Mouse (Mus musculus) neutrophil, adult 83 days (primary cell): Measurements from ENCODE around the gene Eif2b5. TPM values are rescaled to one million over a fixed set of nuclear protein-coding genes. Genes with fewer than 3 reads are reported as not detected.

ENCODE experiments used
- total RNA-seq, 2 experiments: library from RNA; stranded (reverse); gene quantifications; one replicate each; pipeline ENCODE4 v1.2.4; 2023

Gene Eif2b5
- 10 to 100 TPM; 22.6 to 22.8 TPM for total RNA-seq

DNA sequence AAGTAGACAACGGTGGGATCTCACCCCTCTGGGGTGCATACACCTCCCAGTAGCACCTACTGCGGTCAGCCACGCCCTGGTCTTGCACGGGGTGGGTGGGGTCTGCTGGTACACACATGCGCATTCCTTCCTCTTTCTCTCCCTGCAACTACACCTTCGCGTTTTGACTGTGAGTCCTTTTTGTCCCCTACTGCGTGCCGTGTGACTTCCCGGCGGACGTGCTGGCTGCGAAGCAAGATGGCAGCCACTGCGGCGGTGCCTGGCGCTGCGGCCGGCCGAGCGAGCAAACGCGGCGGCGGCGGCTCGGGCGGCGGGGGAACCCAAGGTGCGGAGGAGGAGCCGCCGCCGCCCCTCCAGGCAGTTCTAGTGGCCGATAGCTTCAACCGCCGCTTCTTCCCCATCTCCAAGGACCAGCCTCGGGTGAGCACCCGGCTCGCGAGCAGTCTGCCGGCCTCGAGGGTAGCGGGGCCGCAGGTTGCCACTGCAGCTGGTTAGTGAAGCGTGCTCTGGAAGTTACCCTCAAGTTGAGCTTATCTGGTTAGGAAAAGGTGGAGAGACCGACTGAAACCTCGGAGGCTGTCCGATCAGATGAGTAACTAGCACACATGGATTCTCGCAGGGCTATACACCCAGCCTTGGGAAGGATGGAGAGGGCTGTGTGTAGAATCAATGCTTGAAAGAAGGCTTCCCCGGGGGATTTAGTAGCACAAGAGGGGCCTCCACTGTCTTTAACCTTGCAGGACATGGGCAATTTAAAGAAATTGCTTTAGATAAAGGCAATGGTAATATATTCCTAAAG, at the start of gene Eif2b5:
TSS of gene Eif2b5 (plus strand) at position 141 of the 799 bp plus-strand sequence.

DNA sequence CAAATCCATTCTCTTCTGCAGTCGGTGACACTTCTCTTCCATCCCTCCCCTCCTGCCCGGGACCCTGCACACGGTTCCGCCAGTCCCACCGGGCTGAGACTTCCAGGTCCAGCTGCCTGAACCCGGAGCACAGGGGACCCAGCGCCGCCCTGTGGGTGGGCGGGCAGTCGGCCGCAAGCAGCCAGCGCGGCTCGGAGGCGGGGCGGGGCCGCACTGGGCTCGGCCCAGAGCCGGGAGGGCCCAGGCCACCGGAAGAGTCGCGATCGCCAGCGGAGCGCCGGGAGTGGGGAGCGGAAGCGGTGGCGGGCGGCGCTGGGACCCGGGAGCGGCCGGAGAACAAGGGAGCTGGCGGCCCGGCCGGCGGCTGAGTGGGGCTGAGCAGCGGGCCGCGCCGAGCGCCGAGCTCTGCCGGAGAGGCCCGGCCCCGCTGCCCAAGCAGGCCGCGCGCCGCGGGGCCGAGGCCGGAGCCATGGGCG, 18.1 kb downstream of the Eif2b5 start, which contains the start of gene Dvl3:
TSS of gene Dvl3 (plus strand) at position 257 of the 476 bp plus-strand sequence.

DNA sequence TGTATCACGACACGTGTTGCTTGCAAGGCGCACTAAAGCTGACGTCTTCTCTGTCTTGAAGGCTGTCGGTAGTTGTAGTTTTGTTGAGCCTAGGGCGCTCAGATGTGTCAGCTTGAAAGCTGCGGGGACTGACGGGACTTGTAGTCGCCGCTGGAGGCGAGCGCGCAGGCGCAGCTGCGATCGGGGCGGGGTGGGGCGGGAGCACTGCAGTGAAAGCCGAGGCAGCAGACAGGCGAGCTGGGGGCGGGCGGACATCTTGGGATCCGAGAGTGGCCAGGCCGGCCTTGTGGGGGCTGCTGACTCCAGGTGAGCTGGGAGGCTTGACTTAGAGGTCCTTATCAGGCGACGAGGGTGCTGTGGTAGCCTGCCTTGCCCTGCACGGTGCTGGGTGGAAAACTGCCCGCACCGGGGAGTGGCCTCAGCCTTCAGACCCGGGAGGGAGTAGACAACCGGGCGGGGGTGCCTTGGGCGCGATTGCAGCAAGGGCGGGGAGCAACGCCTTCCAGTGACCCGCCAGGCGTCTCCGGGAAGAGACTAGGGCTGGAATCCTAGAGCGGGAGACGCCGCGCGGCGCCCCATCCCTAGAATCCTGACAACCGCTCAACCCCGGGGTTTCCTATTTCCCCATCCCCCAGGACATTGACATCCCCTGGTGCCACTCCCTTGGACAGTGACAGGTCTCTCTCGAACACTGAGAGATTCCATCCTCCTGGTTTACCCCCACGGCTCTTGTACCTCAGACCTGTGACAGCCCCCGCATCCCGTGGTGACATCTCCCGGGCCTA, 36.9 kb downstream of the Eif2b5 start, which contains the start of gene Ap2m1:
TSS of gene Ap2m1 (plus strand) at position 183 of the 785 bp plus-strand sequence.

DNA sequence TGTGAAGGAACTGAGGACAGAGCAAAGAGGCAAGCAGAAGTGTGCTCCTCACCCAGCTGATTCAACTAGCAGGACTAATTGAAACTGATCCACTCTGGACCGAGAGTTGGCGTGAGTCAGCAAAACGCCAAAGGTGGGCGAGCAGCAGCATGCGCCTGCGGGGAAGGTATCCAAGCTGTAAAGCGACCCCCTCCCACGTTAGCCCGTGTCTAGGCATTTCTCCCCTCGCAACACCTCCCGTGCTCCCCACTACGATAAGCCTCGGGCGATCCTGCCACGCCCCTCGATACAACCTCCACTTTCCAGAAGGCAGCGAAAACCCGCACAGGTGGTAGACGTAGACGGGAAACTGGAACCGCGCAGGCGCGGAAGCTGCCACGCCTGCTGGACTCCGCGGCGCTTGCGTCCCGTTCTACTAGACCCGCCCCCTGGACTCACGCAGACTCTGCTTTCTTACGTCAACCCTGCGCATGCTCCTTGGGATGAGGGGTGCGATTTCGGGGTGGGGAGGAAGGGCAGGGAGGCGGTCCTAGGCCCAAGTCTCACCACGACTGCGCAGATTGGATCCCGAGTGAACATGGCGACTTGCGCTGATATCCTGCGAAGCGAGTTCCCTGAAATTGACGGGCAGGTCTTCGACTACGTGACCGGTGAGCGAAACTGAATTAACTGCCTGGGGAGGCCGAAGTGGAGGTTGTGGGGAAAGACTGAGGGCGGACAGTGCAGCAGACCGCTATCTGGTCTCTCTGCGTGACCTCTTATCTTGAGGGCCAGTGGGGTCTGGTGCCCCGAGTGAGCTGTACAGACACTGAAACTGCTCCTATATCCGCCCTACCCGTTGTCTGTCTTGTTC, 49.7 kb downstream of the Eif2b5 start, which contains the start of gene Abcf3:
TSS of gene Abcf3 (plus strand) at position 482 of the 853 bp plus-strand sequence.

Other genes starting within 250 kb of the Eif2b5 start
- 10 to 100 TPM; 53.9 to 58.1 TPM for gene Parl, start 196.4 kb upstream of the Eif2b5 start, total RNA-seq
- 1 to 10 TPM; 4.9 to 6.6 TPM for gene Cyp2ab1, start 173.4 kb upstream of the Eif2b5 start, total RNA-seq
- 100 to 1,000 TPM in 1 of 2 experiments, 10 to 100 TPM in 1; 83.4 to 102 TPM for gene Abcc5, start 72.4 kb upstream of the Eif2b5 start, total RNA-seq
- gene Dvl3, start 18.2 kb downstream of the Eif2b5 start, total RNA-seq = 10 to 100 TPM; 26.5 to 28.0 TPM
- gene Ap2m1, start 36.7 kb downstream of the Eif2b5 start, total RNA-seq = 100 to 1,000 TPM; 190 to 204 TPM
- gene Abcf3, start 49.8 kb downstream of the Eif2b5 start, total RNA-seq = 10 to 100 TPM; 45.4 to 46.1 TPM
- gene Vwa5b2, start 90.7 kb downstream of the Eif2b5 start, total RNA-seq = not detected
- gene Eef1akmt4, start 112.8 kb downstream of the Eif2b5 start, total RNA-seq = 1 to 10 TPM; 3.9 to 5.5 TPM
- gene Gm49333, start 112.8 kb downstream of the Eif2b5 start, total RNA-seq = not detected
- gene Alg3, start 112.9 kb downstream of the Eif2b5 start, total RNA-seq = 1 to 10 TPM; 6.4 to 7.1 TPM
- 1 to 10 TPM; 1.2 to 1.3 TPM for gene Camk2n2, start 122.5 kb downstream of the Eif2b5 start, total RNA-seq
- under 1 TPM in 1 of 2 experiments, not detected in 1; 0.18 TPM for gene Ece2, start 131.0 kb downstream of the Eif2b5 start, total RNA-seq
- 100 to 1,000 TPM; 106 to 110 TPM for gene Psmd2, start 152.8 kb downstream of the Eif2b5 start, total RNA-seq
- 100 to 1,000 TPM; 147 to 161 TPM for gene Eif4g1, start 169.5 kb downstream of the Eif2b5 start, total RNA-seq
- gene Fam131a, start 194.4 kb downstream of the Eif2b5 start, total RNA-seq = under 1 TPM; 0.42 to 0.86 TPM
- 1 to 10 TPM; 7.9 to 8.2 TPM for gene Polr2h, start 218.8 kb downstream of the Eif2b5 start, total RNA-seq
- gene Clcn2, start 218.9 kb downstream of the Eif2b5 start, total RNA-seq = 1 to 10 TPM; 4.8 to 5.6 TPM
- not detected for gene Chrd, start 234.3 kb downstream of the Eif2b5 start, total RNA-seq
- not detected for gene Thpo, start 235.7 kb downstream of the Eif2b5 start, total RNA-seq